Mouse (Mus musculus) heart, embryonic 15.5 days (tissue): ENCODE data around the gene Cds1. TPM values are rescaled to one million over a fixed set of nuclear protein-coding genes. Genes with fewer than 3 reads are reported as not detected.

Source experiments
- ATAC-seq: fragments of 200-750 bp; cut with Nextera tagmentation; replicated peaks from 2 replicates; pipeline ENCODE4 v1.8.0; 2017; ENCODE audit warnings: low read depth, moderate TSS enrichment; ENCODE audit not compliant: insufficient number of reproducible peaks, insufficient read depth, low FRiP score
- H3K27ac ChIP-seq: fragments of 300-500 bp; sonication (generic); 2 replicates; pipeline ENCODE4 v1.5.1; 2015; ENCODE audit warnings: mild to moderate bottlenecking, inconsistent platforms
- H3K27me3 ChIP-seq: fragments of 300-500 bp; sonication (generic); 2 replicates; pipeline ENCODE4 v1.6.1; 2015; ENCODE audit warnings: inconsistent platforms
- H3K36me3 ChIP-seq: fragments of 300-500 bp; sonication (generic); 2 replicates; pipeline ENCODE4 v1.6.1; 2015; ENCODE audit warnings: mild to moderate bottlenecking, inconsistent platforms
- H3K4me1 ChIP-seq: fragments of 300-500 bp; sonication (generic); replicated peaks from 2 replicates; pipeline ENCODE4 v1.6.1; 2015; ENCODE audit warnings: inconsistent platforms
- H3K4me2 ChIP-seq: fragments of 300-500 bp; sonication (generic); 2 replicates; pipeline ENCODE4 v1.6.1; 2015; ENCODE audit warnings: inconsistent platforms, mild to moderate bottlenecking, moderate library complexity
- H3K4me3 ChIP-seq: fragments of 300-500 bp; sonication (generic); 2 replicates; pipeline ENCODE4 v1.5.1; 2015; ENCODE audit warnings: mild to moderate bottlenecking, inconsistent platforms
- H3K9ac ChIP-seq: fragments of 300-500 bp; sonication (generic); 2 replicates; pipeline ENCODE4 v1.6.1; 2015; ENCODE audit warnings: mild to moderate bottlenecking, inconsistent platforms
- H3K9me3 ChIP-seq: fragments of 300-500 bp; sonication (generic); replicated peaks from 2 replicates; pipeline ENCODE4 v1.6.1; 2016; ENCODE audit warnings: inconsistent platforms
- WGBS: fragments of 180-500 bp; shearing (Covaris S2); methylation state at CpG from one replicate; pipeline ENCODE4 v1.1.7; 2015; ENCODE audit warnings: mixed read lengths; 5-methylcytosine and 5-hydroxymethylcytosine counted together
- polyA plus RNA-seq: library from polyadenylated mRNA; unstranded; fragments of >200 nt; fragmentation: Nextera tagmentation; extraction: Ambion mirVana; gene quantifications from 2 replicates; pipeline ENCODE4 v1.2.1, GENCODE M21; 2015

The Cds1 gene
- polyA plus RNA-seq, 1 experiment from 2014 or later = 0.83 TPM

- Histone ChIP-seq H3K27ac (no peak overlapping the region), H3K4me2 (no peak overlapping the region), H3K36me3 (no peaks in the 10 kb centered on the region), H3K9me3 (no peaks in the 10 kb centered on the region), H3K4me3 (no peak overlapping the region), H3K9ac (no peak overlapping the region), H3K4me1 (no peaks in the 10 kb centered on the region), H3K27me3 (no peaks in the 10 kb centered on the region)
- ATAC-seq = no peak
- 74% methylated on average over 6 of the region's 6 CpGs for WGBS
These were observed 20.0 kb upstream of the Cds1 start for GRCm38 (mm10) chr5:101744886-101745285.

- Histone ChIP-seq H3K4me2 (no peak overlapping the region), H3K4me3 (no peak overlapping the region), H3K9me3 (no peaks in the 10 kb centered on the region), H3K9ac (no peak overlapping the region), H3K36me3 (no peaks in the 10 kb centered on the region), H3K4me1 (no peaks in the 10 kb centered on the region), H3K27me3 (no peaks in the 10 kb centered on the region), H3K27ac (no peak overlapping the region)
- ATAC-seq = no peak
- 70% methylated on average over 1 of the region's 1 CpGs for WGBS
These were observed 11.2 kb upstream of the Cds1 start for GRCm38 (mm10) chr5:101753680-101754079.

GRCm38 (mm10) chr5:101757669-101758068 lies 7.3 kb upstream of the Cds1 start:
- no peak for ATAC-seq
- H3K27ac ChIP-seq = no peak overlapping the region
- H3K4me1 ChIP-seq = no peaks in the 10 kb centered on the region
- peaks cover 4% of the 10 kb centered on the region; the same call in 1 of the 2 replicates for H3K27me3 ChIP-seq
- no peak overlapping the region for H3K9ac ChIP-seq
- no peaks in the 10 kb centered on the region for H3K9me3 ChIP-seq
- no peaks in the 10 kb centered on the region for H3K36me3 ChIP-seq
- H3K4me3 ChIP-seq = no peak overlapping the region
- no peak overlapping the region for H3K4me2 ChIP-seq

- Histone ChIP-seq H3K9ac (no peak overlapping the region), H3K4me3 (no peak overlapping the region), H3K36me3 (no peaks in the 10 kb centered on the region), H3K9me3 (no peaks in the 10 kb centered on the region), H3K27ac (no peak overlapping the region), H3K4me2 (no peak overlapping the region), H3K4me1 (peaks cover 10% of the 10 kb centered on the region), H3K27me3 (peaks cover 40% of the 10 kb centered on the region)
- 56% methylated on average over 4 of the region's 4 CpGs for WGBS
- ATAC-seq = no peak
These were observed 3.2 kb upstream of the Cds1 start for GRCm38 (mm10) chr5:101761685-101762084.

GRCm38 (mm10) chr5:101763571-101763970 lies 1.4 kb upstream of the Cds1 start:
- H3K27me3 ChIP-seq = peaks cover 59% of the 10 kb centered on the region
- H3K4me2 ChIP-seq = no peak overlapping the region
- no peaks in the 10 kb centered on the region for H3K36me3 ChIP-seq
- H3K4me1 ChIP-seq = peaks cover 10% of the 10 kb centered on the region
- no peak overlapping the region for H3K4me3 ChIP-seq
- H3K9ac ChIP-seq = no peak overlapping the region
- 10% methylated on average over 2 of the region's 2 CpGs for WGBS
- no peak for ATAC-seq
- no peak overlapping the region for H3K27ac ChIP-seq
- H3K9me3 ChIP-seq = no peaks in the 10 kb centered on the region

- under 1% methylated on average over 44 of the region's 45 CpGs for WGBS
- no peaks in the 10 kb centered on the region for H3K9me3 ChIP-seq
- peak overlapping the region; percentile 66 for H3K9ac ChIP-seq
- peak overlapping the region; percentile 81 for H3K4me3 ChIP-seq
- H3K27me3 ChIP-seq = peaks cover 71% of the 10 kb centered on the region
- peak; percentile 19 for ATAC-seq
- H3K36me3 ChIP-seq = no peaks in the 10 kb centered on the region
- peaks cover 10% of the 10 kb centered on the region for H3K4me1 ChIP-seq
- peak overlapping the region; percentile 20; the same call in 1 of the 2 replicates for H3K27ac ChIP-seq
- peak overlapping the region; percentile 100 for H3K4me2 ChIP-seq
These were observed 516 bp downstream of the Cds1 start for GRCm38 (mm10) chr5:101765390-101765901.

GRCm38 (mm10) chr5:101766248-101766647 lies 1.3 kb downstream of the Cds1 start:
- H3K9ac ChIP-seq = no peak overlapping the region
- H3K27ac ChIP-seq = no peak overlapping the region
- H3K27me3 ChIP-seq = peaks cover 71% of the 10 kb centered on the region
- peak overlapping the region; percentile 81 for H3K4me3 ChIP-seq
- H3K4me2 ChIP-seq = peak overlapping the region; percentile 100
- no peaks in the 10 kb centered on the region for H3K9me3 ChIP-seq
- WGBS = 19% methylated on average over 6 of the region's 6 CpGs
- H3K4me1 ChIP-seq = peaks cover 10% of the 10 kb centered on the region
- no peak for ATAC-seq
- H3K36me3 ChIP-seq = no peaks in the 10 kb centered on the region

GRCm38 (mm10) chr5:101767086-101767485 lies 2.2 kb downstream of the Cds1 start:
- ATAC-seq = no peak
- no peak overlapping the region for H3K27ac ChIP-seq
- 56% methylated on average over 5 of the region's 5 CpGs for WGBS
- no peaks in the 10 kb centered on the region for H3K36me3 ChIP-seq
- no peaks in the 10 kb centered on the region for H3K9me3 ChIP-seq
- no peak overlapping the region for H3K4me3 ChIP-seq
- peaks cover 10% of the 10 kb centered on the region for H3K4me1 ChIP-seq
- no peak overlapping the region for H3K4me2 ChIP-seq
- H3K27me3 ChIP-seq = peaks cover 72% of the 10 kb centered on the region
- H3K9ac ChIP-seq = no peak overlapping the region

GRCm38 (mm10) chr5:101767486-101767885 lies 2.6 kb downstream of the Cds1 start:
- H3K9ac ChIP-seq = no peak overlapping the region
- no peak for ATAC-seq
- 70% methylated on average over 6 of the region's 6 CpGs for WGBS
- H3K9me3 ChIP-seq = no peaks in the 10 kb centered on the region
- no peaks in the 10 kb centered on the region for H3K36me3 ChIP-seq
- peaks cover 10% of the 10 kb centered on the region for H3K4me1 ChIP-seq
- no peak overlapping the region for H3K4me2 ChIP-seq
- H3K27ac ChIP-seq = no peak overlapping the region
- H3K4me3 ChIP-seq = no peak overlapping the region
- H3K27me3 ChIP-seq = peaks cover 72% of the 10 kb centered on the region

- WGBS = 85% methylated on average over 7 of the region's 7 CpGs
- no peak overlapping the region for H3K4me3 ChIP-seq
- no peak overlapping the region for H3K4me2 ChIP-seq
- H3K27ac ChIP-seq = no peak overlapping the region
- H3K9me3 ChIP-seq = no peaks in the 10 kb centered on the region
- peaks cover 10% of the 10 kb centered on the region for H3K4me1 ChIP-seq
- H3K27me3 ChIP-seq = peaks cover 63% of the 10 kb centered on the region
- no peak overlapping the region for H3K9ac ChIP-seq
- no peaks in the 10 kb centered on the region for H3K36me3 ChIP-seq
- no peak for ATAC-seq
These were observed 3.6 kb downstream of the Cds1 start for GRCm38 (mm10) chr5:101768558-101768957.

GRCm38 (mm10) chr5:101772621-101773020 lies 7.7 kb downstream of the Cds1 start:
- WGBS = 70% methylated on average over 9 of the region's 9 CpGs
- ATAC-seq = no peak
- no peak overlapping the region for H3K27ac ChIP-seq
- H3K4me3 ChIP-seq = no peak overlapping the region
- H3K9ac ChIP-seq = no peak overlapping the region
- H3K4me2 ChIP-seq = no peak overlapping the region
- peaks cover 27% of the 10 kb centered on the region for H3K27me3 ChIP-seq
- H3K36me3 ChIP-seq = no peaks in the 10 kb centered on the region
- H3K9me3 ChIP-seq = no peaks in the 10 kb centered on the region
- H3K4me1 ChIP-seq = no peaks in the 10 kb centered on the region

- Histone ChIP-seq H3K36me3 (no peaks in the 10 kb centered on the region), H3K27me3 (peaks cover 6% of the 10 kb centered on the region), H3K4me1 (no peaks in the 10 kb centered on the region), H3K4me3 (no peak overlapping the region), H3K9ac (no peak overlapping the region), H3K9me3 (no peaks in the 10 kb centered on the region), H3K4me2 (no peak overlapping the region), H3K27ac (no peak overlapping the region)
- WGBS = 85% methylated on average over 8 of the region's 8 CpGs
- ATAC-seq = no peak
These were observed 10.3 kb downstream of the Cds1 start for GRCm38 (mm10) chr5:101775262-101775661.
